Mouse (Mus musculus): ENCODE measurements around the gene Tlx1.

DNA sequence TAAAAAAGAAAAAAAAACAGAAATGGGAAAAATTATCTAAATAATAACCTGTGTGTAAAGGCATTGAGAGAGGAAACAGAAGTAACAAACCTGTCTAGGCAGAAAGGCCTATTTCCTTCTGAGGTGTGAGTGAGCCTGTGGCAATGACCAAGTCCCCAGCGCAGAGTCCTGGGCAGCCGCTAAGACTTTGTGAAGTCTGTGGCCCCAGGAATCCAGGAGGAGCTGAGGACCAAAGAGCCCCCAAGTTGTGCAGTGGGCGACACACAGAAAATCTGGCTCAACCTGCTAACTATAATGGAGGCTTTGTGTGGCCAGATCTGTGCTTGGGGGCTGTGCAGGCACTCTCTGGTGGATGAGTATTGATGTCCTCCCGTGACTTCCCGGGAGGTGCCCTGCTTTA lies 9.0 kb downstream of the Tlx1 start:
- TF ChIP-seq CTCF (IDR thresholded peaks at IDR 0.05; ENCODE audit: extremely low read depth, insufficient read depth, low read length) (no peak), POLR2A (IDR thresholded peaks at IDR 0.05; ENCODE audit: extremely low read depth, insufficient read depth, low read length) (no peak)

Measured in cortical plate, adult 2 months (tissue).